In the genomic region with DNA sequence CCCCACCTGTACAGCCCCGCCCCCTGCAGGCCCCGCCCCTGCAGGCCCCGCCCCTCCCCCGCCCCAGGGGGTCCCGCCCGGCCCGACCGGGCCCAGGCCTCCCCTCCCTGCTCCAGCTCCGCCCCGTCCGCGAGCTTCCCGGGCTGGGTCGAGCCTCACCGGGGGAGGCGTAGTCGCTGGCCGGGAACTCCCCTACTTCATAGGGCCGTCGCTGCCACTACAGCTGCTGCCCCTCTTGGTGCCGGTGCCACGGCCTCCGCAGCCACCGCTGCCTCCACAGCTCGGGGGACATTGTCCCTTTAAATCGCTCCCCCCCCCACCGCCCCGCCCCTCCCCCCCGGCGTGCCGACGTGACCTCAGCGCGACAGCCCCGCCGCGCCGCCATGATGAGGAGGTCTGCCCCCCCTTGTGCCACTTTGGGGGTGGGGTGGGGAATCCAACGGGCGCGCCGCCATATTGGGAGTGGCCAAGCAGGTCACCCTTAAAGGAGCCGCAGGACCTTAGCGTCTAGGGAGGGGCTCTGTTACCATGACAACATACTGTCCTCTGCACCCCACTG, we compare ENCODE assay signal across 8 mouse cellular contexts. TPM values are rescaled to one million over a fixed set of nuclear protein-coding genes. Genes with fewer than 3 reads are reported as not detected.
DNase-seq lines count a peak whose midpoint lies in the region; ATAC-seq lines count a peak whose summit lies in the region.

TSS of gene Wiz (minus strand) at position 339 of the 559 bp plus-strand sequence.

- no peaks in the 10 kb centered on the region for H3K9me3 ChIP-seq in forebrain, embryonic 11.5 days (ENCODE audit: control insufficient read depth, low read length)
- no peaks in the 10 kb centered on the region for H3K9me3 ChIP-seq in heart, embryonic 16.5 days (replicated peaks; ENCODE audit: control insufficient read depth, low read length)
- H3K9me3 ChIP-seq in liver, embryonic 15.5 days (replicated peaks), result no peaks in the 10 kb centered on the region
- no peaks in the 10 kb centered on the region for H3K9me3 ChIP-seq in neural tube, embryonic 12.5 days

- H3K27me3 ChIP-seq in forebrain, embryonic 11.5 days (ENCODE audit: control insufficient read depth, insufficient read depth, low read length), result peaks cover 28% of the 10 kb centered on the region
- peaks cover 23% of the 10 kb centered on the region for H3K27me3 ChIP-seq in heart, embryonic 16.5 days (ENCODE audit: control insufficient read depth, insufficient read depth, low read length)
- H3K27me3 ChIP-seq in liver, embryonic 15.5 days, result peaks cover 18% of the 10 kb centered on the region
- peaks cover 39% of the 10 kb centered on the region for H3K27me3 ChIP-seq in neural tube, embryonic 12.5 days (replicated peaks)

- no peak within 1 kb of the TSS for H3K27ac ChIP-seq in forebrain, embryonic 11.5 days (ENCODE audit: low read depth, low read length)
- peak within 1 kb of the TSS; percentile 88 for H3K27ac ChIP-seq in heart, embryonic 16.5 days (ENCODE audit: low read length)
- peak within 1 kb of the TSS; percentile 85 for H3K27ac ChIP-seq in liver, embryonic 15.5 days (replicated peaks)
- peak within 1 kb of the TSS; percentile 72; the same call in 1 of the 2 replicates for H3K27ac ChIP-seq in neural tube, embryonic 12.5 days

- WGBS in forebrain, embryonic 11.5 days, result 0% methylated on average over 22 of the region's 44 CpGs
- 0% methylated on average over 39 of the region's 44 CpGs for WGBS in heart, embryonic 16.5 days
- under 1% methylated on average over 39 of the region's 44 CpGs for WGBS in liver, embryonic 15.5 days (ENCODE audit: insufficient replicate concordance)
- WGBS in neural tube, embryonic 12.5 days, result under 1% methylated on average over 32 of the region's 44 CpGs

- peak within 1 kb of the TSS; percentile 92 for H3K4me2 ChIP-seq in forebrain, embryonic 11.5 days (ENCODE audit: low read depth, low read length, severe bottlenecking)
- peak within 1 kb of the TSS; percentile 99 for H3K4me2 ChIP-seq in heart, embryonic 16.5 days (ENCODE audit: low read depth, low read length)
- peak within 1 kb of the TSS; percentile 99 for H3K4me2 ChIP-seq in liver, embryonic 15.5 days
- peak within 1 kb of the TSS; percentile 98 for H3K4me2 ChIP-seq in neural tube, embryonic 12.5 days (replicated peaks)

- peak within 1 kb of the TSS; percentile 74 for H3K4me3 ChIP-seq in forebrain, embryonic 11.5 days (ENCODE audit: low read depth, low read length)
- peak within 1 kb of the TSS; percentile 83 for H3K4me3 ChIP-seq in heart, embryonic 16.5 days (ENCODE audit: low read length)
- H3K4me3 ChIP-seq in liver, embryonic 15.5 days (replicated peaks), result peak within 1 kb of the TSS; percentile 73
- peak within 1 kb of the TSS; percentile 77 for H3K4me3 ChIP-seq in neural tube, embryonic 12.5 days

- peak; percentile 82 for ATAC-seq in CD4-positive, CD25-positive, alpha-beta regulatory T cell, adult 4 months
- ATAC-seq in forebrain, embryonic 11.5 days (replicated peaks; ENCODE audit: low FRiP score), result peak; percentile 91
- peak; percentile 86 for ATAC-seq in heart, embryonic 16.5 days (replicated peaks; ENCODE audit: extremely low read depth, insufficient read depth, low FRiP score)
- peak; percentile 84 for ATAC-seq in liver, embryonic 15.5 days (ENCODE audit: insufficient read depth)
- peak; percentile 88 for ATAC-seq in neural tube, embryonic 12.5 days (ENCODE audit: low FRiP score, low read depth)

- peaks cover 2% of the 10 kb centered on the region; the same call in 1 of the 2 replicates for H3K4me1 ChIP-seq in forebrain, embryonic 11.5 days (replicated peaks; ENCODE audit: control insufficient read depth, insufficient read depth, low read length)
- H3K4me1 ChIP-seq in heart, embryonic 16.5 days (ENCODE audit: control insufficient read depth, insufficient read depth, low read length), result peaks cover 17% of the 10 kb centered on the region
- peaks cover 40% of the 10 kb centered on the region for H3K4me1 ChIP-seq in liver, embryonic 15.5 days (replicated peaks)
- peaks cover 8% of the 10 kb centered on the region; the same call in 1 of the 2 replicates for H3K4me1 ChIP-seq in neural tube, embryonic 12.5 days

- peak; percentile 77 for DNase-seq in c-Kit-positive CD71-negative TER-119-negative erythroid progenitor cells, embryonic 14.5 days (ENCODE audit: low read depth)
- DNase-seq in forebrain, embryonic 11.5 days (ENCODE audit: low spot score), result peak; percentile 96
- peak; percentile 95 to 97 for DNase-seq in kidney, postnatal 36 days
- peak; percentile 84 for DNase-seq in telencephalon, adult 2 months (ENCODE audit: low read depth, low spot score)

- peak within 1 kb of the TSS; percentile 77 for H3K9ac ChIP-seq in forebrain, embryonic 11.5 days (ENCODE audit: low read length)
- peak within 1 kb of the TSS; percentile 93 for H3K9ac ChIP-seq in heart, embryonic 16.5 days (ENCODE audit: low read length)
- peak within 1 kb of the TSS; percentile 71 for H3K9ac ChIP-seq in liver, embryonic 15.5 days
- H3K9ac ChIP-seq in neural tube, embryonic 12.5 days, result peak within 1 kb of the TSS; percentile 86

- no peaks in the 10 kb centered on the region for H3K36me3 ChIP-seq in forebrain, embryonic 11.5 days (ENCODE audit: control insufficient read depth, insufficient read depth, low read length)
- H3K36me3 ChIP-seq in heart, embryonic 16.5 days (ENCODE audit: control insufficient read depth, insufficient read depth), result no peaks in the 10 kb centered on the region
- H3K36me3 ChIP-seq in liver, embryonic 15.5 days (replicated peaks), result no peaks in the 10 kb centered on the region
- peaks cover 11% of the 10 kb centered on the region for H3K36me3 ChIP-seq in neural tube, embryonic 12.5 days

RNA-seq across cellular contexts. Expression of gene Wiz, which starts in this region (rescaled TPM):
- polyA plus RNA-seq in CD4-positive, CD25-positive, alpha-beta regulatory T cell, adult 4 months (2017; shearing (Covaris generic)), result 10 to 100 TPM; 11.0 to 14.0 TPM
- polyA plus RNA-seq in forebrain, embryonic 11.5 days (2014; fragmentation: Nextera tagmentation; extraction: Ambion mirVana), result 55.2 and 56.2 TPM in 2 replicates
- polyA plus RNA-seq in heart, embryonic 16.5 days (2015; fragmentation: Nextera tagmentation; extraction: Ambion mirVana), result 10.5 and 11.1 TPM in 2 replicates
- 6.2 and 6.7 TPM in 2 replicates for polyA plus RNA-seq in liver, embryonic 15.5 days (2015; fragmentation: Nextera tagmentation; extraction: Ambion mirVana)
- 41.4 and 50.5 TPM in 2 replicates for polyA plus RNA-seq in neural tube, embryonic 12.5 days (2016; fragmentation: Nextera tagmentation; extraction: Ambion mirVana)
